Mouse (Mus musculus): Measurements from ENCODE around the gene Pex11a.

DNA sequence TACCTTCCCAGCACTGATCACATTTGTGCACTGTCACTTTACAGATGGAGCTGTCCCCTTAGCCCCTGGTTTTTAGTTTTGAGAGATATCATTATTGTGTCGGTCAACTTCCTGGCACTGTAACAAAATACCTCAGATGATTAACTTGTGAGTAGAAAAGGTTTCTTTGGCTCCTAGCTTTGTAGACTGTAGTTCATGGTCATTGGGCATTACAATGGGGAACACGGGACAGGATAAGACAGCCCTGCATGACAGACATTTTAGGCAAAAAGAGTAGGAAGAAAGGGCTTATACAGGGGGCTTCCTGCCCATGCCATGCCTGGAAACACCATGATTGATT is 39.6 kb upstream of the Pex11a start:
- TF ChIP-seq POLR2A (IDR thresholded peaks at IDR 0.05; ENCODE audit: low read depth, low read length) (no peak), CTCF (IDR thresholded peaks at IDR 0.05; ENCODE audit: extremely low read depth, insufficient read depth, insufficient read length, insufficient replicate concordance) (no peak)
